Mouse (Mus musculus) lung, embryonic 14.5 days (tissue): ENCODE measurements around the gene Mgrn1. TPM values are rescaled to one million over a fixed set of nuclear protein-coding genes. Genes with fewer than 3 reads are reported as not detected.

ENCODE experiments used
- ATAC-seq: fragments of 200-750 bp; cut with Nextera tagmentation; 2 replicates; pipeline ENCODE4 v1.8.0; 2017; ENCODE audit warnings: mild to moderate bottlenecking, moderate TSS enrichment, moderate library complexity; ENCODE audit not compliant: insufficient read depth
- DNase-seq: peaks from one replicate; pipeline ENCODE4 v3.0.0-alpha.2; 2015
- H3K27ac ChIP-seq: fragments of 300-500 bp; sonication (generic); 2 replicates; pipeline ENCODE4 v1.5.1; 2014; ENCODE audit warnings: low read depth, mild to moderate bottlenecking, moderate library complexity
- H3K27me3 ChIP-seq: fragments of 300-500 bp; sonication (generic); 2 replicates; pipeline ENCODE4 v1.6.1; 2014; ENCODE audit warnings: low read length, control low read depth; ENCODE audit not compliant: insufficient read depth
- H3K36me3 ChIP-seq: fragments of 300-500 bp; sonication (generic); 2 replicates; pipeline ENCODE4 v1.6.1; 2014; ENCODE audit warnings: control low read depth; ENCODE audit not compliant: insufficient read depth
- H3K4me1 ChIP-seq: fragments of 300-500 bp; sonication (generic); 2 replicates; pipeline ENCODE4 v1.6.1; 2014; ENCODE audit warnings: antibody characterized with exemption, control low read depth; ENCODE audit not compliant: insufficient read depth
- H3K4me2 ChIP-seq: fragments of 300-500 bp; sonication (generic); 2 replicates; pipeline ENCODE4 v1.6.1; 2014; ENCODE audit warnings: mild to moderate bottlenecking
- H3K4me3 ChIP-seq: fragments of 300-500 bp; sonication (generic); 2 replicates; pipeline ENCODE4 v1.5.1; 2014; ENCODE audit warnings: low read depth, low read length
- H3K9ac ChIP-seq: fragments of 300-500 bp; sonication (generic); 2 replicates; pipeline ENCODE4 v1.6.1; 2014
- H3K9me3 ChIP-seq: fragments of 300-500 bp; sonication (generic); 2 replicates; pipeline ENCODE4 v1.6.1; 2016; ENCODE audit warnings: low read depth, low read length, control low read depth
- CTCF ChIP-seq: IDR thresholded peaks from 2 replicates; pipeline ENCODE4 v1.5.1; 2016; ENCODE audit warnings: antibody characterized with exemption, low read depth
- WGBS: fragments of 180-500 bp; shearing (Covaris S2); extraction: QIAGEN DNeasy Blood & Tissue Kit; methylation state at CpG from one replicate; pipeline ENCODE4 v1.1.7; 2014; 5-methylcytosine and 5-hydroxymethylcytosine counted together
- polyA plus RNA-seq: library from polyadenylated mRNA; unstranded; fragments of >200 nt; fragmentation: Nextera tagmentation; extraction: Ambion mirVana; gene quantifications from 2 replicates; pipeline ENCODE4 v1.2.1, GENCODE M21; 2014

The Mgrn1 gene
- polyA plus RNA-seq, 1 experiment from 2014 or later = 88.8 TPM

DNA sequence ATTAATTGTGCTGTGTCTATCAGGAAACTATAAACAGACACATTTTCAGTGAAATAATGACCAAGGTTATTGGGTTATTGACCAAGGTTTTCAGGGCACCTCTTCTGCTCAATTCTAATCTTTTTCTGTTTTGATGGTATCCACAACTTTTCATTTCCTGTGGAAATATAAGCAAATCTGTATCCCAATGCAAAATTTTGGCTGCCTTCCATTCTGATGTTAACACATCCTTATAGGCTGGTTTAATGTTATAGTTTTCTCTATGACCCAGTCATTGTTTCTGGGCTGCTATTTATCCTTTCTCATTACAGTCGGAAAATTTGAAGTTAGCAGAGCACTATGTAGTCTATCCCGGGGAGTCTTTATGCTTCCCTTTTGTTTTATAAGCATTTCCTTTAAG is 13.7 kb downstream of the Mgrn1 start:
- Histone ChIP-seq H3K9me3 (no peaks in the 10 kb centered on the region), H3K36me3 (0 out of 2 replicates have a peak, but pooled peaks cover 5% of the 10 kb centered on the region), H3K4me2 (no peak overlapping the region; the same call in 1 of the 2 replicates), H3K27me3 (no peaks in the 10 kb centered on the region), H3K9ac (no peak overlapping the region), H3K4me1 (no peaks in the 10 kb centered on the region), H3K4me3 (no peak overlapping the region), H3K27ac (peak overlapping the region; percentile 62)
- TF ChIP-seq CTCF = no peak
- ATAC-seq (no peak), DNase-seq (peak; percentile 91)
- WGBS = 38% methylated on average over 2 of the region's 2 CpGs

DNA sequence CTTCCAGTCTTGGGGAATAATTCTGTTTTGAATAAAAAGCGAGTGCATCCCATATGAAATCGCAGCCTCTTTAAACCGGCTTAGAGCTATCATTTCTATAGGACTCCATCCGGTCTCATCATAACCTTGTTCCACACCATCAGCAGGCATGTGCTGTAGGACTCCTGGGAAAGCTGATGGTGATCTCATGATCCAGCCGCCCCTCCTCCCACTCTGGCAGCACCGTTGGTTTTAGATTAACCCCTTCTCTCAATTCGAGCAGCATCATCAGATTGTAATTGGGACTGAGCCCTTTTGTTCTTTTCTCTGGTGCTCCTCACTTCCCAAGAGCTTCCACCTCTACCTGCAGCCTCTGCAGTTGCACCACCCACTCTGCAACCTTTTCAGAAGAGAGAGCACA is 15.1 kb downstream of the Mgrn1 start:
- H3K4me3 ChIP-seq = no peak overlapping the region
- H3K4me2 ChIP-seq = no peak overlapping the region
- no peaks in the 10 kb centered on the region for H3K27me3 ChIP-seq
- 59% methylated on average over 7 of the region's 7 CpGs for WGBS
- no peak for DNase-seq
- no peak for ATAC-seq
- no peak overlapping the region for H3K27ac ChIP-seq
- H3K36me3 ChIP-seq = 0 out of 2 replicates have a peak, but pooled peaks cover 3% of the 10 kb centered on the region
- H3K4me1 ChIP-seq = 0 out of 2 replicates have a peak, but pooled peaks cover 7% of the 10 kb centered on the region
- no peak for TF ChIP-seq CTCF
- no peak overlapping the region for H3K9ac ChIP-seq
- H3K9me3 ChIP-seq = no peaks in the 10 kb centered on the region

DNA sequence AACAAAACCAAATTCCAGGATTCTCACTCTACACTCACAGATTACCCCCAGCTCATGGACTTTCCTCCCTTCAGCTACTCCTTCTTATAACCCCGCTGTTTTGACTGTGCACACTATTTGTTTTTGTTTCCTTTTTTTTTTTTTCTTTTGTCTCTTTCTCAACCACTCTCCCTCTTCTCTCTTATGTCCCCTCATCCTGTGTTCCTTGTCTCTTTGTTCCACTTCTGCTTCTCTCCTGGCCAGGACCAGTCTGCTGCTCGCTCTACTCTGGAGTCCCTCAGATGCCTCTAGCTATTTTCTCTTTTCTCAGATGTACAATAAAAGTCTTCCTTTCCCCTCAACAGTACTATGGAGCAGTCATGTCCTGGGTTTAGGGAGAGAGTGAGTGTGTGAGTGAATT is 16.3 kb downstream of the Mgrn1 start:
- no peak overlapping the region for H3K27ac ChIP-seq

DNA sequence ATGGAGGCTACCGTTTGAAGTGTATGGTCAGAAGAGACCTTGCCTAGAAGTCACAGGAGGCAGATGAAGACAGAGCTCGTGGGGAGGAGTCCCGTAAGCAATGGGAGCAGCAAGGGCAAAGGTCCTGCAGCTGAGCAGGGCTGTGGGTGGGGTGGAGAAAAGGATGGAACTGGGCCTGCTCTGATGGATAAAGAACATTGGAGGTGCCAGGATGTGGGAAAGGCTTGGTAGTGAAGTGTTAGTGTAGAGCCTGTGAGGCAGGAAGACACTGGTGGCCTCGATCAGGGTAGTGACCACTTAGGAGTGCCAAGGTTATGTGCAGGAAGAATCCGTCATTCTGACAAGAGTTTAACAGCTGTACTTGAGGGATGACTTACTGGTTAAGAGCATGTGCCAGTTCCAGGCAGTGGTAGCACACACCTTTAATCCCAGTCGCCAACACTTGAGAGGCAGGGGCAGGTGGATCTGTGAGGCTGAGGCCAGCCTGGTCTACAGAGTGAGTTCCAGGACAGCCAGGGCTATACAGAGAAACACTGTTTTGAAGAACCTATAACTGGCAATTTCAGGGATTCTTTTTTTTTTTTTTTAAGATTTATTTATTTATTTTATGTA is 17.5 kb downstream of the Mgrn1 start:
- H3K4me1 ChIP-seq = 0 out of 2 replicates have a peak, but pooled peaks cover 7% of the 10 kb centered on the region
- no peak overlapping the region for H3K4me3 ChIP-seq
- TF ChIP-seq CTCF = no peak
- DNase-seq (no peak), ATAC-seq (no peak)
- no peak overlapping the region for H3K27ac ChIP-seq
- no peak overlapping the region for H3K4me2 ChIP-seq
- peaks cover 12% of the 10 kb centered on the region for H3K36me3 ChIP-seq
- H3K27me3 ChIP-seq = no peaks in the 10 kb centered on the region
- no peak overlapping the region for H3K9ac ChIP-seq
- H3K9me3 ChIP-seq = no peaks in the 10 kb centered on the region
- WGBS = 55% methylated on average over 6 of the region's 6 CpGs

More for the DNA sequence above, 16.3 kb downstream of the Mgrn1 start:
- 75% methylated on average over 2 of the region's 2 CpGs for WGBS
- H3K9me3 ChIP-seq = no peaks in the 10 kb centered on the region
- no peak overlapping the region for H3K4me3 ChIP-seq
- no peak overlapping the region for H3K4me2 ChIP-seq
- H3K9ac ChIP-seq = no peak overlapping the region
- TF ChIP-seq CTCF = no peak
- 0 out of 2 replicates have a peak, but pooled peaks cover 7% of the 10 kb centered on the region for H3K4me1 ChIP-seq
- no peaks in the 10 kb centered on the region for H3K27me3 ChIP-seq
- 0 out of 2 replicates have a peak, but pooled peaks cover 4% of the 10 kb centered on the region for H3K36me3 ChIP-seq
- no peak for ATAC-seq
- no peak for DNase-seq

DNA sequence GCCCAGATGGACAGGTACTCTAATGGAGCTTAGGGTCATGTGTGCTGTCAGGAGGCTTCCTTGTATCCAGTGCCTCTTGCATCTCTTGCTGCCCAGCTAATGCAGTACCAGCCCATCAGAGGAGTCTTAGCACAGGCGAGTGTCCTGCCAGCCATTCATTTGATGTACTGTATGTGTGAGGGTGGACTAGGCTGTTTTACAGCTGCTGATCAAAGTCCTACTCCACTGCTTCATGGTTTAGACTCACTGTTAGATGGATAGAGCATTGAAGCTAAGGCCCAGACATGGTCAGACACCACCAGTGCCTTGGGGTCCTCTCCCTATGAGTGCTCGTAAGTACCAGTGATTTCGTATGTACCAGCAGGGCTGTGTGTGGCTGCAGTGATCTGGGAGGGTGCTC is 18.8 kb downstream of the Mgrn1 start:
- H3K9me3 ChIP-seq = no peaks in the 10 kb centered on the region
- ATAC-seq (no peak), DNase-seq (no peak)
- 84% methylated on average over 3 of the region's 3 CpGs for WGBS
- no peak overlapping the region for H3K4me2 ChIP-seq
- no peaks in the 10 kb centered on the region for H3K27me3 ChIP-seq
- H3K27ac ChIP-seq = no peak overlapping the region
- 0 out of 2 replicates have a peak, but pooled peaks cover 7% of the 10 kb centered on the region for H3K4me1 ChIP-seq
- no peak overlapping the region for H3K9ac ChIP-seq
- peaks cover 20% of the 10 kb centered on the region for H3K36me3 ChIP-seq
- no peak for TF ChIP-seq CTCF
- no peak overlapping the region for H3K4me3 ChIP-seq

DNA sequence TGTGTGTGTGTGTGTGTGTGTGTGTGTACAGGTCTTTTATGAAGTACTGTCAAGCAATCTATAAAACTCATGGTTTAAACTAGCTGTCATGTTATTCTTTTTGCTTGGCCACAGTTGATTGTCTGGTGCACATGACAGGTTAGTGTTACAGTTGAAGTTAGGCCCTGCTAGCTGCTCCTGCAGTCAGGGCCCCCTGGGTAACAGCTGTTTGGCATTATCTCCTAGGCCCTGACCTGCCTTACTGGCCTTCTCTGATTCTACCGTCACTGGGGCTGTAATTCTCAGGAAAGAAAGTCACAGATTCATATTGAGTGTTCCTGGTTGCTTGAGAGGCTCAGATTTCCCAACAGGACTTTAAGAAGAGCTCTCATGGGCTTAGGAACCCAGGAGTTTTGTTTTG is 19.5 kb downstream of the Mgrn1 start:
- Histone ChIP-seq H3K9ac (no peak overlapping the region), H3K36me3 (peaks cover 27% of the 10 kb centered on the region), H3K27ac (peak overlapping the region; percentile 63; the same call in 1 of the 2 replicates), H3K27me3 (no peaks in the 10 kb centered on the region), H3K4me3 (no peak overlapping the region), H3K4me2 (no peak overlapping the region), H3K4me1 (0 out of 2 replicates have a peak, but pooled peaks cover 7% of the 10 kb centered on the region), H3K9me3 (no peaks in the 10 kb centered on the region)
- TF ChIP-seq CTCF = no peak
- ATAC-seq (no peak), DNase-seq (no peak)
- WGBS = 30% methylated on average over 1 of the region's 1 CpGs

DNA sequence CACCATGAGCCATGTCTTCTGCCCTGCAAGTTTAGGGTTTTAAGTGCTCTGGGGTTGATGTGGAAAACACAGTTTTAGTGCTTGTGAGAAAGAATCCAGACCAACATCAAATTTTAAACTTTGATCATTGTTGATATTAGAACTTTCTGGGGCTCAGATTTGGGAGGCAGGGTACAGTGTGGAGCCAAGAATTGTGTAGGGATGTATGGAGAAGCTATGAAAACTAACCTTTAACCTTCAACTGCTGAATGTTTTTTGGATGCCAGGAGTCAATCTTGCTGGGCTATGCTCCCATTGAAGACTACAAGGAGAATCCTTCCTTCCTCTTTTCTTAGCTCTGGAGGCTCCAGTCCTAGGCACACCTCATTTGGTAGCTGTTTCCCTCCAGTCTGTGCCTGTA is 20.5 kb downstream of the Mgrn1 start:
- peak; percentile 64 for ATAC-seq
- no peak overlapping the region for H3K4me3 ChIP-seq
- no peak overlapping the region for H3K4me2 ChIP-seq
- peak overlapping the region; percentile 54 for H3K27ac ChIP-seq
- no peaks in the 10 kb centered on the region for H3K9me3 ChIP-seq
- peaks cover 36% of the 10 kb centered on the region for H3K36me3 ChIP-seq
- peak; percentile 72 for DNase-seq
- no peak for TF ChIP-seq CTCF
- 0 out of 2 replicates have a peak, but pooled peaks cover 7% of the 10 kb centered on the region for H3K4me1 ChIP-seq
- H3K27me3 ChIP-seq = no peaks in the 10 kb centered on the region
- no peak overlapping the region for H3K9ac ChIP-seq
